Comparison of ENCODE assay signal across 10 mouse cellular contexts in genomic region chr1:34793304-34794300, GRCm38 (mm10). TPM values are rescaled to one million over a fixed set of nuclear protein-coding genes. Genes with fewer than 3 reads are reported as not detected.
DNase-seq lines count a peak whose midpoint lies in the region; ATAC-seq lines count a peak whose summit lies in the region.
"Had no signal": no experiment of that assay in that cellular context is flagged by ENCODE, and none has a peak within 500 bp of the region (broad histone marks: within the 10 kb centered on the region; RNA-seq: fewer than 3 reads in every experiment).

No protein-coding gene starts in this region.

- H3K9me3 ChIP-seq in limb, embryonic 13.5 days: no peaks in the 10 kb centered on the region
- no peaks in the 10 kb centered on the region for H3K9me3 ChIP-seq in limb, embryonic 10.5 days (replicated peaks)
- no peaks in the 10 kb centered on the region for H3K9me3 ChIP-seq in hindbrain, embryonic 12.5 days (replicated peaks)
- H3K9me3 ChIP-seq in neural tube, embryonic 14.5 days (ENCODE audit: control insufficient read depth, low read length): no peaks in the 10 kb centered on the region
- H3K9me3 ChIP-seq: heart, embryonic 10.5 days; limb, embryonic 12.5 days had no signal

- intact Hi-C loops in heart, postnatal 10 days (cut with DNase I): no loop called here

- WGBS in limb, embryonic 13.5 days: 56% methylated on average over 19 of the region's 19 CpGs
- WGBS in limb, embryonic 10.5 days: 82% methylated on average over 19 of the region's 19 CpGs
- WGBS in hindbrain, embryonic 12.5 days: 71% methylated on average over 19 of the region's 19 CpGs
- WGBS in neural tube, embryonic 14.5 days: 72% methylated on average over 19 of the region's 19 CpGs

- H3K4me2 ChIP-seq in limb, embryonic 13.5 days (replicated peaks): no peak overlapping the region
- no peak overlapping the region for H3K4me2 ChIP-seq in hindbrain, embryonic 12.5 days (replicated peaks)
- no peak overlapping the region for H3K4me2 ChIP-seq in neural tube, embryonic 14.5 days (ENCODE audit: low read depth, low read length)
- H3K4me2 ChIP-seq: limb, embryonic 12.5 days had no signal

- DNase-seq in limb, embryonic 10.5 days (ENCODE audit: low spot score): no peak
- peak; percentile 40 for DNase-seq in embryo, embryonic 10.5 days (ENCODE audit: low spot score)
- DNase-seq in adrenal gland, postnatal 10 days: no peak
- DNase-seq in heart, postnatal 10 days: no peak
- DNase-seq: kidney, postnatal 25 days had no signal

- H3K36me3 ChIP-seq in limb, embryonic 13.5 days: no peaks in the 10 kb centered on the region
- no peaks in the 10 kb centered on the region for H3K36me3 ChIP-seq in limb, embryonic 10.5 days
- no peaks in the 10 kb centered on the region for H3K36me3 ChIP-seq in hindbrain, embryonic 12.5 days
- H3K36me3 ChIP-seq in neural tube, embryonic 14.5 days (ENCODE audit: control insufficient read depth, insufficient read depth, low read length): no peaks in the 10 kb centered on the region
- H3K36me3 ChIP-seq: heart, embryonic 10.5 days; limb, embryonic 12.5 days had no signal

- no peaks in the 10 kb centered on the region for H3K27me3 ChIP-seq in limb, embryonic 13.5 days
- no peaks in the 10 kb centered on the region for H3K27me3 ChIP-seq in limb, embryonic 10.5 days (ENCODE audit: low read depth, poor library complexity, severe bottlenecking)
- no peaks in the 10 kb centered on the region for H3K27me3 ChIP-seq in hindbrain, embryonic 12.5 days
- no peaks in the 10 kb centered on the region for H3K27me3 ChIP-seq in neural tube, embryonic 14.5 days (ENCODE audit: control insufficient read depth, insufficient read depth, low read length)
- H3K27me3 ChIP-seq: limb, embryonic 12.5 days had no signal

- no peak overlapping the region for H3K9ac ChIP-seq in limb, embryonic 13.5 days
- H3K9ac ChIP-seq in hindbrain, embryonic 12.5 days: no peak overlapping the region
- no peak overlapping the region for H3K9ac ChIP-seq in neural tube, embryonic 14.5 days (replicated peaks; ENCODE audit: low read depth, low read length)
- H3K9ac ChIP-seq: limb, embryonic 12.5 days had no signal

- ATAC-seq in limb, embryonic 13.5 days (ENCODE audit: low FRiP score, low read depth): peak; percentile 34; the same call in 1 of the 2 replicates
- ATAC-seq in hindbrain, embryonic 12.5 days (ENCODE audit: low FRiP score): peak; percentile 60
- peak; percentile 74 for ATAC-seq in neural tube, embryonic 14.5 days (ENCODE audit: low read depth)

- peaks cover 12% of the 10 kb centered on the region for H3K4me1 ChIP-seq in limb, embryonic 13.5 days
- peaks cover 15% of the 10 kb centered on the region for H3K4me1 ChIP-seq in limb, embryonic 10.5 days
- H3K4me1 ChIP-seq in hindbrain, embryonic 12.5 days: peaks cover 6% of the 10 kb centered on the region; the same call in 1 of the 2 replicates
- H3K4me1 ChIP-seq in neural tube, embryonic 14.5 days (ENCODE audit: control insufficient read depth, insufficient read depth, low read length): 0 out of 2 replicates have a peak, but pooled peaks cover 2% of the 10 kb centered on the region

- H3K27ac ChIP-seq in limb, embryonic 13.5 days: no peak overlapping the region
- no peak overlapping the region for H3K27ac ChIP-seq in limb, embryonic 10.5 days
- H3K27ac ChIP-seq in hindbrain, embryonic 12.5 days: peak overlapping the region; percentile 12; the same call in 1 of the 2 replicates
- H3K27ac ChIP-seq in neural tube, embryonic 14.5 days (ENCODE audit: low read depth, low read length): peak overlapping the region; percentile 28; the same call in 1 of the 2 replicates
- H3K27ac ChIP-seq: heart, embryonic 10.5 days; limb, embryonic 12.5 days had no signal

- no peak overlapping the region for H3K4me3 ChIP-seq in limb, embryonic 13.5 days
- H3K4me3 ChIP-seq in limb, embryonic 10.5 days: no peak overlapping the region
- no peak overlapping the region for H3K4me3 ChIP-seq in hindbrain, embryonic 12.5 days
- no peak overlapping the region for H3K4me3 ChIP-seq in neural tube, embryonic 14.5 days (ENCODE audit: low read depth, low read length)
- H3K4me3 ChIP-seq: heart, embryonic 10.5 days; limb, embryonic 12.5 days had no signal

RNA-seq across cellular contexts. Expression of gene Fam168b, which starts 49.3 kb away (rescaled TPM):
- polyA plus RNA-seq in limb, embryonic 13.5 days (2015; fragmentation: Nextera tagmentation; extraction: Ambion mirVana): 91.2 and 99.0 TPM in 2 replicates
- 119 and 135 TPM in 2 replicates for polyA plus RNA-seq in limb, embryonic 10.5 days (2016; fragmentation: Nextera tagmentation; extraction: Ambion mirVana)
- polyA plus RNA-seq in hindbrain, embryonic 12.5 days (2016; fragmentation: Nextera tagmentation; extraction: Ambion mirVana): 170 TPM in 2 replicates
- 90.5 and 136 TPM in 2 replicates for polyA plus RNA-seq in neural tube, embryonic 14.5 days (2014; fragmentation: Nextera tagmentation; extraction: Ambion mirVana)
- total RNA-seq in adrenal gland, postnatal 10 days (2021): 100 to 1,000 TPM; 115 to 121 TPM
- 10 to 100 TPM; 72.6 to 78.1 TPM for total RNA-seq in heart, postnatal 10 days (2021)

RNA-seq across cellular contexts. Expression of gene Plekhb2, which starts 56.2 kb away (rescaled TPM):
- 16.2 and 17.9 TPM in 2 replicates for polyA plus RNA-seq in limb, embryonic 13.5 days (2015; fragmentation: Nextera tagmentation; extraction: Ambion mirVana)
- 19.0 and 19.2 TPM in 2 replicates for polyA plus RNA-seq in limb, embryonic 10.5 days (2016; fragmentation: Nextera tagmentation; extraction: Ambion mirVana)
- polyA plus RNA-seq in hindbrain, embryonic 12.5 days (2016; fragmentation: Nextera tagmentation; extraction: Ambion mirVana): 50.8 and 59.8 TPM in 2 replicates
- 76.8 and 80.6 TPM in 2 replicates for polyA plus RNA-seq in neural tube, embryonic 14.5 days (2014; fragmentation: Nextera tagmentation; extraction: Ambion mirVana)
- 10 to 100 TPM; 79.0 to 92.5 TPM for total RNA-seq in adrenal gland, postnatal 10 days (2021)
- 10 to 100 TPM; 66.9 to 72.3 TPM for total RNA-seq in heart, postnatal 10 days (2021)

Comparison
In these comparisons a context has a peak if more than half of its experiments do, and no peak if none do; other contexts are left out.
1. H3K27ac ChIP-seq: peak in hindbrain, embryonic 12.5 days (single experiment) and neural tube, embryonic 14.5 days (single experiment); none in limb, embryonic 13.5 days (single experiment) and limb, embryonic 10.5 days (single experiment).
2. Peak in every context shown above with its lines, with median percentiles within 50 percentile points of each other: ATAC-seq.